Mouse (Mus musculus) large intestine, adult 2 months (tissue): ENCODE results near the gene Treml2. TPM values are rescaled to one million over a fixed set of nuclear protein-coding genes. Genes with fewer than 3 reads are reported as not detected.
"Not testable (repeated sequence)": the region's sequence is repeated elsewhere in the genome, so short reads cannot be mapped to it uniquely, and the experiment has no call there.

Experiments
- DNase-seq: peaks from one replicate; pipeline ENCODE4 v3.0.0-alpha.2; 2012; ENCODE audit warnings: low read depth, low spot score
- WGBS: fragments of 180-500 bp; shearing (Covaris S2); methylation state at CpG from one replicate; pipeline ENCODE4 v1.1.7; 2018; 5-methylcytosine and 5-hydroxymethylcytosine counted together
- polyA plus RNA-seq: library from polyadenylated mRNA; depleted of rRNA; stranded (reverse); fragments of >200 nt; gene quantifications from 2 replicates; pipeline ENCODE4 v1.2.3, GENCODE M21; 2012; rRNA removed

Treml2 gene
- polyA plus RNA-seq, 1 experiment: 2.8 TPM

DNA sequence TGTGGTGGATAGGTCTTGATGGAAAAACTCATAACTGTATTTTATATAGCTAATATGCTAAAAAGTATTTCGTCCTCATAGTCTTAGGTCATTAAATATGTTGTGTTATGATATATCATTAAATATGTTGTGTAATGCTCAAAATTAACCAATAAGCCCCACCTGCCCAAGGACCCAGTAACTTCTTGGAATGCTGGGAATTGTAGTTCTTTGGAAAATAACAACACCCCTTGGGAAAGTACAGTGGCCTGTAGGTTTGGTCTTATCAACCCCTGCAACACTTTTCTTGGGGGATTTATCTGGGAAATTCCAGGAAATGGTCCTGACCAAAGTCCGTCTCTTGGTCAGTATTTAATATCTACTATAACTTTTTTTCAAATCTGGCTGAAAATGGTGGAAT lies 43.8 kb downstream of the Treml2 start:
- DNase-seq: no peak
- WGBS: 86% methylated on average over 2 of the region's 2 CpGs

DNA sequence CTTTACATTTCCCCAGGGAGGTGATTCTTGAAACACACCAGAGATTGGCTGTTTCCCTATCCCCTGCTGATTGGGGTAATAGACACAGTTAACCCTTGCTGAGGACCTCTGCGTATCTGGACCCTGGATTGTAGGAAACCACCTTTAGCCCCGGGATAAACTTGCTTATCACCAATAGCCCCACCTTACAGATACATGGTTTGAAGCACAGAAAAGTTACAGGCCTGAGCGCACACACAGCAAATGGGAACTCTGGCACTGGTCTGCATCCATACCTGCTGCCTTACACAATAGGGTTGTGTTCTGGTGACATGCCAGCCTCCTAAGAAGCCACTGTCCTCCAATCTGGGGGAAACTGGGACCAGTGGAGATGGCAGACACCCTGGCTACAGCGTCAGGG lies 46.5 kb downstream of the Treml2 start:
- 77% methylated on average over 4 of the region's 4 CpGs for WGBS
- DNase-seq: no peak

DNA sequence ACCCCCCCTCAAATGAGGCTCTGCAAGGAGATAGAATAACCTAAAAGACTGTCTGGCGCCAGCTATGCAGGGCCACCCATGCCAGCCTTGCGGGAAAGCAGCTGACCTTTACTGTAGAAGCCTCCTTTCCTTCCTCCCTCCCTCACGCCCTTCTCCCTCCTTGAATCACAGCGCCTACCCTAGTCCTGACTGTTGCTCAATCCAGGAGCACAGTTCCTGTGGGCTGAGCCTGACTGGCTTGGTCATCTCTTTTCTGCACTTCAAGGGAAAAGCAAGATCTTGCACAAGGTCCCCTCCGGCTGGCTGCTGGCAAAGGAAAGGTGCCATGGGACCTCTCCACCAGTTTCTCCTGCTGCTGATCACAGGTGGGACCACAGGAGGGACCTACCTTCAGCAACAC lies 46.9 kb downstream of the Treml2 start, which contains the start of gene Trem2:
Gene Trem2 (plus strand): TSS at position 171 of the 400 bp plus-strand sequence.
- no peak for DNase-seq
- WGBS: 65% methylated on average over 5 of the region's 5 CpGs

DNA sequence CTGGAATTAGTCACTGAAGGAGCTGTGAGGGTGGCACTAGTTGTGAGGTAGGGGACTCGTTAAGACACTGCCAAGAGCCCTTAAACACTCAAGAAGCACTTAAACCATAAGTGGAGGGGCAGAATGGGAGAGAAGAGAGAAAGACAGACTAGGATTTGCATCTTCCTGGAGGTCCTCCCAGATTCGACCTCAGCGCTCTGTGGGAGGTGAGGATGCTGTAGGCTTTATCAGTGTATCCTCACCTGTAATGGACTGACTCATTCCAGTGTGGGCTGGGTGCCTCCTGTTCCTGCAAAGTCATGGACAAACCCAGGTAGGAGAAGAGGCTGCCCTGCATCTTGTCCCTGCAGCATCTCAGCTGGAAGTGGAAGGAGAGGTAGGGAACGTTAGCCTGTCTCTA lies 47.5 kb downstream of the Treml2 start:
- 70% methylated on average over 4 of the region's 4 CpGs for WGBS
- DNase-seq: no peak

DNA sequence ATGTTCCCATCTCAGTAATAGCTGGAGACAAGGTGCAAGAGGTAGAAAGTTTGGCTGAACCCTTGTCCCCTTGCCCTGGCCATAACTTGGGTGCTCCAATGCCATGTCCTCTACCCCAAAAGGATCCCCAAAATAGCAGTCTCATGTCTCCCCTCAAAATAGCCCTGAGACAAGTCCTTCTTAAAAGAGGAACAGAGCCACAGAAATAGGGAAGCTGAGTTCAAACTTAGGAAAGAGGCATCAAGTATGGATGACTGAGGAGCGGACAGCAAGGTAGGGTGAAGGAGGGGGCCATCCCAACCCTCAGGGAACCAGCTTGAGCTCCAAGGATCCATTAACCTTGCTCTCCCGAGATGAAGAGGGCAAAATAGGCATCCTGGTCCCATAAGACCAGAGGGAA lies 48.0 kb downstream of the Treml2 start:
- WGBS: 68% methylated on average over 2 of the region's 2 CpGs
- no peak for DNase-seq

DNA sequence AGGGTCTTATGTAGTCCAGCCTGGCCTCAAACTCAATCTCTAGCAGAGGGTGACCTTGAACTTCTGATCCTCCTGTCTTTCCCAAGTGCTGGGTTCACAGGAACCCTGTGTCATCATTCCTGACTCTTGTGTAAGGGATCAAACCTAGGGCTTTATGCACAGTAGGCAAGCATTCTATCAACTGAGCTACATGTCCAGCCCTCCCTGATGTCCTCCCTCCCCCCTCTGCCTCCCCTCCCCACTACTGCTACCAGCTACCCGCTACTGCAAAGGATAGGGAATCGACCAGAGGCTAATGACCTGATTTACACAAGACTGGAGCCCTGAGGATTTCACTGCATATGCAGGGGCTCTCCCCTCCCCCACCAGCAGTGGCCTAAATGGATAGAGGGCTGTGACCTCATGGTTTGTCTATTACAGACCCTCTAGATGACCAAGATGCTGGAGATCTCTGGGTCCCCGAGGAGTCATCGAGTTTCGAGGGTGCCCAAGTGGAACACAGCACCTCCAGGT lies 51.4 kb downstream of the Treml2 start:
- no peak for DNase-seq
- 74% methylated on average over 5 of the region's 5 CpGs for WGBS

DNA sequence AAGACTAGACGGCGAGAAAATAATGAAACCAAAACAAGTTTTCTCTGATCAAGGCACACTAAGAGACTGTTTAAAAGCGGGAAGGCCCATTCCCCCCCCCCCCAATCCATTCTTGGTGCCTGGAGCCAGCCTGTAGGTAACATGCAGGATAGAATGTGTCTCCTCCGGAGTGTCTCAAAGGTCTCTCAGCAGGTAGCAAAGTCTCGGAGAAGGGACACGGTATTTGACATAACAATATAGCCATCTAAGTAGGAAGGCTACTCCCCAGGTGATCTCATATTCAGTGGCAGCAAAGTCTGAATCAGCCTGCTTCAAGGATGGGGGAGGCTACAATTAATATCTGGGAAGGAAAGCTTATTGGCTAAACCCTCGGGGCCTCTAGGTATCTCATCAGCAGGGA lies 53.7 kb downstream of the Treml2 start:
- 85% methylated on average over 7 of the region's 7 CpGs for WGBS
- not testable (repeated sequence) for DNase-seq

DNA sequence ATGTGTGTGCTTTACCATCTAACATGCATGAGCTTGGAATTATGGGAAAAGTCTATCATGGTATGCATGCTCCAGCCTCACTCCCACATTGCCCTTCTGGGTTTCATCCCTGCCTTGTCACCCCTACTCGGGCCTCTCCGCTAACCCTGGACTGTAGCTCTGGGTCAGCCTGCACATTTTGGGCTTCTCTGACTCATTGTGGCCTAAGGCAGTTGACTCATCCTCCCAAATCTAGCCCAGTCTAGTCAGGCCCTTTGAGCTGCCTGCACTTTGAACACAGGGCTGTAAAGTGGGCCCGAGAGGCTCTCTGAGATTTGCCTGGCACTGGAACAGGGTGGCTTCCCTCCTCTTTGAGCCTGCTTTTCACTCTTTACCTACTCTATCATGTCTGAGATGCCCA lies 56.5 kb downstream of the Treml2 start:
- 73% methylated on average over 3 of the region's 3 CpGs for WGBS
- no peak for DNase-seq

DNA sequence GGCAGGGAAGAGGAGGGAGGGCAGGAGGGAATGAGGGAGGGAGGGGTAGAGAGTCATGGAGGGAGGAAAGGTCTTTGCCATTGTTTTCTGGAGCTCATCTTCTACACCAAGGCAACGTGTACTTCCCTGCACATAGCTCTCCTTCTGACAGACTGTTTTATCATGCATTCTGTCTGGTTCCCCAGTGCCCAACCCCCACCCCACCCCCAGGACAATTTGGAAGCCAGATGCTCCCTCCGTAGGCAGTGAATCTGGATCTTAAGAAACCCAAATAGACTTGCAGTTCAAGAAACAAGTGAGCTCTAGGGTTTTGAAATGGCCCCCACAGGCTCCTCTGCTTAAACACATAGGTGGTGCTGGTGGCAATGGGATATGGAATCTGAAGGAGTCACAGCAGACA lies 58.6 kb downstream of the Treml2 start:
- no peak for DNase-seq
- WGBS: 50% methylated on average over 2 of the region's 2 CpGs

DNA sequence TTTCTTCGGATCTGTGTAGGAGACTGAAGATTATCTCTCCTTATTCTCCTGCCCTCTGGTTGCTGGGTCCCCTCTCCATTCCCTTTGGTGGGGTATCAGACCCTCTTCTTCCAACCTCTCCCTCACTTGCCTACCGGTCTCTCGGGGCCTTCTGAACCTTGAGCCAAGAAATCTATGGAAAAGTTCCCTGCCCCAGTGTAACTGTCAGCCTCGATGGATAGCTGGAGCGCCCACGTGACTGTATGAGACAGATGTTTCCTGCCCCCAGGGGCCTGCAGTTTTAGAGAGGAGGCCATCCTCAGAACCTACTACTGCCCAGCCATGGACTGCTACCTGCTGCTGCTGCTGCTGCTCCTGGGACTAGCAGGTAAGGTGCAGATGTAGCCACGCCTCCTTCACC lies 60.3 kb downstream of the Treml2 start, which contains the start of gene Treml1:
Gene Treml1 (plus strand): TSS at position 301 of the 400 bp plus-strand sequence.
- DNase-seq: no peak
- WGBS: 74% methylated on average over 7 of the region's 7 CpGs

DNA sequence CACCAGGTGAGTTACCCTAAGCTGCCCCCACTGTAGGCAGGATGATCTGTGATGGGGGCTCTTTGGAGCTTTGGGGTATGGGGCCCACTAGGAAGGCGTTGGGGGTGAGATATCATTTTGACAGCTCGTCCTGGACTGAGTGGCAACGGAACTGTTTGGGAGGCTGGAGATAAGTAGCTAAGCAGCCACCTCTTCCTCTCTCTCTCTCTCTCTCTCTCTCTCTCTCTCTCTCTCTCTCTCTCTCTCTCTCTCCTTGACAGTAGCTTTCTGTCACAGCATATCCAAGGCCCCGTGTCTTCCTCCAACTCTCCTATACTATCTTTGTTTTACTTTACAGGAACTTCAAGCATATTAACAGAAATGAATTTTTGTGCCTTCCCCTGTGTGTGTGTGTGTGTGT lies 61.2 kb downstream of the Treml2 start:
- no peak for DNase-seq
- WGBS: 65% methylated on average over 4 of the region's 4 CpGs

Other genes starting within 250 kb of the Treml2 start
- not detected in 2 replicates for gene 1700067P10Rik, start 210.2 kb upstream of the Treml2 start, polyA plus RNA-seq
- gene 9830107B12Rik, start 153.2 kb upstream of the Treml2 start, polyA plus RNA-seq: 0.07 and 0.23 TPM in 2 replicates
- gene A530064D06Rik, start 132.2 kb upstream of the Treml2 start, polyA plus RNA-seq: 0.38 and 0.46 TPM in 2 replicates
- gene Trem1, start 66.7 kb upstream of the Treml2 start, polyA plus RNA-seq: 0.21 and 0.37 TPM in 2 replicates
- gene Trem3, start 51.7 kb upstream of the Treml2 start, polyA plus RNA-seq: 0.11 TPM in 1 of 2 replicates, not detected in the other
- 1.7 and 2.8 TPM in 2 replicates for gene Treml4, start 35.2 kb upstream of the Treml2 start, polyA plus RNA-seq
- gene B430306N03Rik, start 16.6 kb downstream of the Treml2 start, polyA plus RNA-seq: 0.53 and 0.81 TPM in 2 replicates
- 0.71 and 1.1 TPM in 2 replicates for gene Trem2, start 46.9 kb downstream of the Treml2 start, polyA plus RNA-seq
- not detected in 2 replicates for gene Treml1, start 60.4 kb downstream of the Treml2 start, polyA plus RNA-seq
- 33.4 and 61.7 TPM in 2 replicates for gene Nfya, start 110.4 kb downstream of the Treml2 start, polyA plus RNA-seq
- 13.4 and 15.1 TPM in 2 replicates for gene Oard1, start 110.5 kb downstream of the Treml2 start, polyA plus RNA-seq
- 1.6 and 2.2 TPM in 2 replicates for gene Apobec2, start 133.4 kb downstream of the Treml2 start, polyA plus RNA-seq
- gene Tspo2, start 152.0 kb downstream of the Treml2 start, polyA plus RNA-seq: 3.6 and 6.1 TPM in 2 replicates
- gene Unc5cl, start 155.4 kb downstream of the Treml2 start, polyA plus RNA-seq: 48.7 and 88.8 TPM in 2 replicates